Mouse (Mus musculus) hindbrain, embryonic 16.5 days (tissue): ENCODE results near the gene Fads6. TPM values are rescaled to one million over a fixed set of nuclear protein-coding genes. Genes with fewer than 3 reads are reported as not detected.

Source experiments
- ATAC-seq: fragments of 200-750 bp; cut with Nextera tagmentation; 2 replicates; pipeline ENCODE4 v1.8.0; 2017; ENCODE audit warnings: moderate TSS enrichment, moderate library complexity
- H3K27ac ChIP-seq: fragments of 300-500 bp; sonication (generic); 2 replicates; pipeline ENCODE4 v1.5.1; 2014; ENCODE audit warnings: low read depth, mild to moderate bottlenecking, control low read depth, low read length, moderate library complexity
- H3K27me3 ChIP-seq: fragments of 300-500 bp; sonication (generic); replicated peaks from 2 replicates; pipeline ENCODE4 v1.6.1; 2014; ENCODE audit warnings: low read length; ENCODE audit not compliant: control insufficient read depth, insufficient read depth
- H3K36me3 ChIP-seq: fragments of 300-500 bp; sonication (generic); 2 replicates; pipeline ENCODE4 v1.6.1; 2014; ENCODE audit warnings: mild to moderate bottlenecking, low read length, moderate library complexity, mixed read lengths; ENCODE audit not compliant: control insufficient read depth, insufficient read depth
- H3K4me1 ChIP-seq: fragments of 300-500 bp; sonication (generic); 2 replicates; pipeline ENCODE4 v1.6.1; 2014; ENCODE audit warnings: low read depth, low read length; ENCODE audit not compliant: control insufficient read depth, insufficient read depth
- H3K4me2 ChIP-seq: fragments of 300-500 bp; sonication (generic); 2 replicates; pipeline ENCODE4 v1.6.1; 2014; ENCODE audit warnings: mild to moderate bottlenecking, low read length, control low read depth, moderate library complexity
- H3K4me3 ChIP-seq: fragments of 300-500 bp; sonication (generic); 2 replicates; pipeline ENCODE4 v1.5.1; 2014; ENCODE audit warnings: mild to moderate bottlenecking, low read length, control low read depth, moderate library complexity
- H3K9ac ChIP-seq: fragments of 300-500 bp; sonication (generic); 2 replicates; pipeline ENCODE4 v1.6.1; 2014; ENCODE audit warnings: low read depth, mild to moderate bottlenecking, control low read depth, low read length, moderate library complexity
- H3K9me3 ChIP-seq: fragments of 300-500 bp; sonication (generic); 2 replicates; pipeline ENCODE4 v1.6.1; 2014; ENCODE audit warnings: mild to moderate bottlenecking, low read length, moderate library complexity; ENCODE audit not compliant: control insufficient read depth
- WGBS: fragments of 180-500 bp; shearing (Covaris S2); extraction: QIAGEN DNeasy Blood & Tissue Kit; methylation state at CpG from one replicate; pipeline ENCODE4 v1.1.7; 2014; 5-methylcytosine and 5-hydroxymethylcytosine counted together
- polyA plus RNA-seq: library from polyadenylated mRNA; unstranded; fragments of >200 nt; fragmentation: Nextera tagmentation; extraction: Ambion mirVana; gene quantifications from 2 replicates; pipeline ENCODE4 v1.2.1, GENCODE M21; 2015

Fads6 gene
- polyA plus RNA-seq, 1 experiment from 2014 or later = 2.0 TPM

GRCm38 (mm10) chr11:115275509-115275908 is 22.0 kb downstream of the Fads6 start:
- ATAC-seq = no peak
- Histone ChIP-seq H3K4me2 (peak overlapping the region; percentile 85), H3K4me1 (peaks cover 20% of the 10 kb centered on the region), H3K9me3 (no peaks in the 10 kb centered on the region), H3K4me3 (peak overlapping the region; percentile 73), H3K36me3 (no peaks in the 10 kb centered on the region), H3K9ac (peak overlapping the region; percentile 88; the same call in 1 of the 2 replicates), H3K27ac (no peak overlapping the region), H3K27me3 (no peaks in the 10 kb centered on the region)
- WGBS = 83% methylated on average over 6 of the region's 6 CpGs

GRCm38 (mm10) chr11:115274771-115275170 is 22.7 kb downstream of the Fads6 start:
- H3K27me3 ChIP-seq = no peaks in the 10 kb centered on the region
- H3K4me1 ChIP-seq = peaks cover 20% of the 10 kb centered on the region
- WGBS = 88% methylated on average over 6 of the region's 6 CpGs
- ATAC-seq = no peak
- no peak overlapping the region for H3K4me2 ChIP-seq
- H3K4me3 ChIP-seq = no peak overlapping the region
- no peaks in the 10 kb centered on the region for H3K9me3 ChIP-seq
- no peak overlapping the region for H3K9ac ChIP-seq
- H3K27ac ChIP-seq = no peak overlapping the region
- H3K36me3 ChIP-seq = no peaks in the 10 kb centered on the region

- no peak for ATAC-seq
- peaks cover 4% of the 10 kb centered on the region; the same call in 1 of the 2 replicates for H3K27me3 ChIP-seq
- H3K4me3 ChIP-seq = no peak overlapping the region
- H3K4me1 ChIP-seq = peaks cover 20% of the 10 kb centered on the region
- H3K36me3 ChIP-seq = no peaks in the 10 kb centered on the region; the same call in 1 of the 2 replicates
- H3K4me2 ChIP-seq = no peak overlapping the region
- no peak overlapping the region for H3K9ac ChIP-seq
- 86% methylated on average over 7 of the region's 7 CpGs for WGBS
- no peak overlapping the region for H3K27ac ChIP-seq
- H3K9me3 ChIP-seq = no peaks in the 10 kb centered on the region
Measured at GRCm38 (mm10) chr11:115274178-115274577, 23.3 kb downstream of the Fads6 start.

GRCm38 (mm10) chr11:115273735-115274134 is 23.7 kb downstream of the Fads6 start:
- Histone ChIP-seq H3K4me1 (peaks cover 20% of the 10 kb centered on the region), H3K4me3 (no peak overlapping the region), H3K27me3 (peaks cover 8% of the 10 kb centered on the region), H3K4me2 (no peak overlapping the region), H3K9me3 (no peaks in the 10 kb centered on the region), H3K27ac (no peak overlapping the region), H3K9ac (no peak overlapping the region), H3K36me3 (peaks cover 4% of the 10 kb centered on the region)
- no peak for ATAC-seq
- 73% methylated on average over 7 of the region's 7 CpGs for WGBS

GRCm38 (mm10) chr11:115272894-115273498 is 24.5 kb downstream of the Fads6 start:
- peaks cover 17% of the 10 kb centered on the region for H3K4me1 ChIP-seq

GRCm38 (mm10) chr11:115271481-115271880 is 26.0 kb downstream of the Fads6 start:
- H3K27ac ChIP-seq = no peak overlapping the region
- H3K9ac ChIP-seq = no peak overlapping the region
- peaks cover 9% of the 10 kb centered on the region for H3K36me3 ChIP-seq
- H3K9me3 ChIP-seq = no peaks in the 10 kb centered on the region
- no peak overlapping the region for H3K4me2 ChIP-seq
- peaks cover 21% of the 10 kb centered on the region for H3K4me1 ChIP-seq
- no peak overlapping the region for H3K4me3 ChIP-seq
- WGBS = 68% methylated on average over 10 of the region's 10 CpGs
- H3K27me3 ChIP-seq = peaks cover 26% of the 10 kb centered on the region
- no peak for ATAC-seq

More at GRCm38 (mm10) chr11:115272894-115273498, 24.5 kb downstream of the Fads6 start:
- Histone ChIP-seq H3K36me3 (peaks cover 9% of the 10 kb centered on the region), H3K27ac (no peak overlapping the region), H3K9ac (no peak overlapping the region), H3K27me3 (peaks cover 15% of the 10 kb centered on the region), H3K4me3 (no peak overlapping the region), H3K9me3 (no peaks in the 10 kb centered on the region), H3K4me2 (no peak overlapping the region)
- 74% methylated on average over 10 of the region's 10 CpGs for WGBS
- no peak for ATAC-seq

- no peak for ATAC-seq
- Histone ChIP-seq H3K27ac (no peak overlapping the region), H3K36me3 (peaks cover 9% of the 10 kb centered on the region), H3K9me3 (no peaks in the 10 kb centered on the region), H3K9ac (no peak overlapping the region), H3K4me3 (no peak overlapping the region), H3K27me3 (peaks cover 30% of the 10 kb centered on the region), H3K4me2 (no peak overlapping the region), H3K4me1 (peaks cover 19% of the 10 kb centered on the region)
- WGBS = 79% methylated on average over 9 of the region's 9 CpGs
Measured at GRCm38 (mm10) chr11:115271052-115271451, 26.4 kb downstream of the Fads6 start.

- Histone ChIP-seq H3K4me3 (no peak overlapping the region), H3K36me3 (peaks cover 9% of the 10 kb centered on the region), H3K27ac (no peak overlapping the region), H3K9me3 (no peaks in the 10 kb centered on the region), H3K9ac (no peak overlapping the region), H3K4me2 (no peak overlapping the region), H3K4me1 (peaks cover 17% of the 10 kb centered on the region), H3K27me3 (peaks cover 36% of the 10 kb centered on the region)
- WGBS = 30% methylated on average over 19 of the region's 19 CpGs
- peak; percentile 19; the same call in 1 of the 2 replicates for ATAC-seq
Measured at GRCm38 (mm10) chr11:115270148-115270861, 27.2 kb downstream of the Fads6 start.

GRCm38 (mm10) chr11:115269330-115270066 is 28.0 kb downstream of the Fads6 start:
- H3K36me3 ChIP-seq = peaks cover 9% of the 10 kb centered on the region
- H3K9me3 ChIP-seq = no peaks in the 10 kb centered on the region
- ATAC-seq = no peak
- peaks cover 40% of the 10 kb centered on the region for H3K27me3 ChIP-seq
- WGBS = 88% methylated on average over 27 of the region's 27 CpGs
- no peak overlapping the region for H3K4me2 ChIP-seq
- H3K4me3 ChIP-seq = no peak overlapping the region
- H3K9ac ChIP-seq = no peak overlapping the region
- H3K4me1 ChIP-seq = peaks cover 18% of the 10 kb centered on the region
- H3K27ac ChIP-seq = no peak overlapping the region
